Mouse (Mus musculus) hindbrain, embryonic 16.5 days (tissue): ENCODE measurements at regions not wholly inside any gene's neighbourhood (a gene's known extent, or its start where the extent isn't known, plus 50 kb on each side); places are given as distances from the start of the nearest gene placed in this dataset.
A peak's percentile ranks its signal among the peaks of the same experiment; 100 is the strongest.

ENCODE experiments used
- ATAC-seq: fragments of 200-750 bp; cut with Nextera tagmentation; 2 replicates; pipeline ENCODE4 v1.8.0; 2017; ENCODE audit warnings: moderate TSS enrichment, moderate library complexity
- H3K27ac ChIP-seq: fragments of 300-500 bp; sonication (generic); 2 replicates; pipeline ENCODE4 v1.5.1; 2014; ENCODE audit warnings: low read depth, mild to moderate bottlenecking, control low read depth, low read length, moderate library complexity
- H3K27me3 ChIP-seq: fragments of 300-500 bp; sonication (generic); replicated peaks from 2 replicates; pipeline ENCODE4 v1.6.1; 2014; ENCODE audit warnings: low read length; ENCODE audit not compliant: control insufficient read depth, insufficient read depth
- H3K36me3 ChIP-seq: fragments of 300-500 bp; sonication (generic); 2 replicates; pipeline ENCODE4 v1.6.1; 2014; ENCODE audit warnings: mild to moderate bottlenecking, low read length, moderate library complexity, mixed read lengths; ENCODE audit not compliant: control insufficient read depth, insufficient read depth
- H3K4me1 ChIP-seq: fragments of 300-500 bp; sonication (generic); 2 replicates; pipeline ENCODE4 v1.6.1; 2014; ENCODE audit warnings: low read depth, low read length; ENCODE audit not compliant: control insufficient read depth, insufficient read depth
- H3K4me2 ChIP-seq: fragments of 300-500 bp; sonication (generic); 2 replicates; pipeline ENCODE4 v1.6.1; 2014; ENCODE audit warnings: mild to moderate bottlenecking, low read length, control low read depth, moderate library complexity
- H3K4me3 ChIP-seq: fragments of 300-500 bp; sonication (generic); 2 replicates; pipeline ENCODE4 v1.5.1; 2014; ENCODE audit warnings: mild to moderate bottlenecking, low read length, control low read depth, moderate library complexity
- H3K9ac ChIP-seq: fragments of 300-500 bp; sonication (generic); 2 replicates; pipeline ENCODE4 v1.6.1; 2014; ENCODE audit warnings: low read depth, mild to moderate bottlenecking, control low read depth, low read length, moderate library complexity
- H3K9me3 ChIP-seq: fragments of 300-500 bp; sonication (generic); 2 replicates; pipeline ENCODE4 v1.6.1; 2014; ENCODE audit warnings: mild to moderate bottlenecking, low read length, moderate library complexity; ENCODE audit not compliant: control insufficient read depth
- WGBS: fragments of 180-500 bp; shearing (Covaris S2); extraction: QIAGEN DNeasy Blood & Tissue Kit; methylation state at CpG from one replicate; pipeline ENCODE4 v1.1.7; 2014; 5-methylcytosine and 5-hydroxymethylcytosine counted together

DNA sequence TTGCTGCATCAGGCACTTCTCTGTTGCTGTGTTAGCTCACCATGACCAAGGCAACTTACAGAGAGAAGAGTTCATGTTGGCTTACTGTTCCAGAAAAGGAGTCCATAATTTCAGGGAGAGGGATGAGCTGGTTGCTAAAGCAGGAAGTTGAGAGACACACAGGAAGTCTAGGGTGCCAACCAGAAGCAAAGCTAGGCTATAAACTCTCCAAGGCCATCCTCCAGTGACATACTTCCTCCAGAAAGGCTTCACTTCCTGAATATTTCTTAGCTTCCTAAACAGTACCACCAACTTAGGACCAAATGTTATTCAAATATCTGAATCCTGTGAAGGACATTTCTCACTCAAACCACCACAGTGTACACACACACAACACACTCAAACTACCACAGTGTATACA, 2010.6 kb downstream of the A830018L16Rik start:
- no peak overlapping the region for H3K27ac ChIP-seq
- no peak for ATAC-seq
- H3K9me3 ChIP-seq: no peaks in the 10 kb centered on the region
- no peak overlapping the region for H3K4me3 ChIP-seq
- H3K4me2 ChIP-seq: no peak overlapping the region
- H3K27me3 ChIP-seq: no peaks in the 10 kb centered on the region
- no peaks in the 10 kb centered on the region for H3K36me3 ChIP-seq
- H3K9ac ChIP-seq: no peak overlapping the region
- peaks cover 7% of the 10 kb centered on the region for H3K4me1 ChIP-seq

DNA sequence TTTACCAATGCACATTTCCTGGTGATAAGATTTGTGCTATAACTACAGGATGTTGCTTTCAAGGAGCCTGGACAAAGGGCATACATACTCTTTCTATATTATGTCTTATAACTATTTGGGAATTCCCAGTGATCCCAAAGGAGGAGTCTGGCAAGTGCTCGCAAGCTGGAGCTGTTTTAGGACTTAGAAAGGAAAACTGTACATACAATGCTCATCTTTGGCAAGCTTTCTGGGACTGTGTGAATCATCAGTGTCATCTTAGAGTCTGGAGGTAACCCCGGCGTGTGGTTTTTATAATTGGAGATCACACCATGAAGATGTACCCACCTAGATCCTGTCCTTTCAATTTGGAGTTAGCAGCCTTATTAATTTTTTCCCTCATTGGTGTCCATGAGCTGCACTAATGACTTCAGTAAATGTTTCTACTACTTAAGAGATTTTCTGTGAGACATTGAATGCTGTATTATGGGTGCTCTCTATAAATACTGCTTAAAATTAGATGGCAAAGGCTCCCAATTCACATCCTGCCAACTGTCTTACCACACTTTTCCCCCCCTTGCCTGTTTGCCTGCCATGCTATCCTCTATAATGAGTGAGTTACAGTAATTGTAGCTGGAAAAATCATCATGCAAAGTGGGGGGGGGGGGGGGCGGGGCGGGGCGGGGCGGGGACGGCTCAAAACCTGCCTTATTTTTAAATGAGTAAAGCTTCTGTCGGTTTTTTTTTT, 2011.9 kb downstream of the A830018L16Rik start:
- Histone ChIP-seq H3K9ac (peak overlapping the region; percentile 58), H3K36me3 (no peaks in the 10 kb centered on the region)
- WGBS: 23% methylated on average over 9 of the region's 9 CpGs

DNA sequence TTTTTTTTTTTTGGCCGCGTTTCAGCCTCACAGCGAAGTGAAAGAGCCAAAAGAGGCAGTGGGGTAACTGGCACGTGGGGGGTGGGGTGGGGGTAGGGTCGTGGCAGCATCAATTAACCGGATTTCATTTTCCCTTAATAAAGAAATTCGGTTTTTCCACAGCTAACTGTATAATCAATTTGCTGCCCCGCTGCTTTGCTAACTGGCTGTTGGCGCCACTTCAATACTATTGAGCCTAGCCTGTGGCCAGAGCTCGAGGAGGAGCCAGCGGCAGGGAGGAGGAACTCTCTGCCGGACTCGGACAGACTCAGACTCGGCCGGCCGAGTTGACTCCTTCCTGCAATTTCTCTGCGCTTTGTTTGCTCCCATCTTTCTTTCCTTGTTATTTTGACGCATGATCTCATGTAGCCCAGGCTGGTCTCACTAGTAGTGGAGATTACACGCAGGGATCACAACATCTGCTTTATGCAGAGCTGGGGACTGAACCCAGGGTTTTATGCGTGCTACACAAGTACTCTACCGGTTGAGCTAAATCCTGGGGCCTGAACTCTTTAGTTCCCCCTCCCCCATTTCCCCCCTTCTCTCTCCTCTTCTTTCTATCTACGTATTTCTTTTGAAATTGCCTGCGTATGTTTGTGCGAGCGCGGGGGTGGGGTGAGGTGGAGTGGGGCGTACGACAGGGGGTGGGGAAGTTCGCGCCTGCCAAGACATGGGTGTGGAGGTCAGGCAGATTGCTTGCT, 2012.6 kb downstream of the A830018L16Rik start:
- no peaks in the 10 kb centered on the region for H3K27me3 ChIP-seq
- H3K4me1 ChIP-seq: peaks cover 7% of the 10 kb centered on the region
- H3K4me2 ChIP-seq: peak overlapping the region; percentile 66
- WGBS: 4% methylated on average over 30 of the region's 30 CpGs
- peak overlapping the region; percentile 58 for H3K9ac ChIP-seq
- no peaks in the 10 kb centered on the region for H3K36me3 ChIP-seq
- ATAC-seq: peak; percentile 94
- no peaks in the 10 kb centered on the region for H3K9me3 ChIP-seq
- peak overlapping the region; percentile 43 for H3K4me3 ChIP-seq
- no peak overlapping the region for H3K27ac ChIP-seq

More for the DNA sequence above, 2011.9 kb downstream of the A830018L16Rik start:
- ATAC-seq: peak; percentile 32
- Histone ChIP-seq H3K4me2 (peak overlapping the region; percentile 66), H3K27me3 (no peaks in the 10 kb centered on the region), H3K4me3 (peak overlapping the region; percentile 43), H3K9me3 (no peaks in the 10 kb centered on the region), H3K4me1 (peaks cover 7% of the 10 kb centered on the region), H3K27ac (no peak overlapping the region)

DNA sequence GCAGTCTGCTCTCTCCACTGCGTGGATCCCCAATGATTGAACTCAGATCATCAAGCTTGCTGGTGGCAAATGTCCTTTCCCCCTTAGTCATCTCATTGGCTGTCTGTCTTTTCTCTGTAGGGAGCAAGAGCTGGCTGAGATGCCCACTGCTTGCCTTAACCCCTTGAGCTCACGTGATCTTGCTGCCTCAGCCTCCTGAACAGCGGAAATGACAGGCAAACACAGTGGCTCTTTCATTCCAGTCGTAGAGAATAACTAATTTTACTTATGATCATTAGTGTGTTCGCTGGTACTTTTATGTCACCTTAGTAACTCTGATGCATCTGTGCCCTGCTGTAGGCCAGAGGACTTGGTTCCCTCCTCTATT, 2013.1 kb downstream of the A830018L16Rik start:
- H3K36me3 ChIP-seq: no peaks in the 10 kb centered on the region
- no peak overlapping the region for H3K9ac ChIP-seq
- WGBS: 58% methylated on average over 5 of the region's 5 CpGs

DNA sequence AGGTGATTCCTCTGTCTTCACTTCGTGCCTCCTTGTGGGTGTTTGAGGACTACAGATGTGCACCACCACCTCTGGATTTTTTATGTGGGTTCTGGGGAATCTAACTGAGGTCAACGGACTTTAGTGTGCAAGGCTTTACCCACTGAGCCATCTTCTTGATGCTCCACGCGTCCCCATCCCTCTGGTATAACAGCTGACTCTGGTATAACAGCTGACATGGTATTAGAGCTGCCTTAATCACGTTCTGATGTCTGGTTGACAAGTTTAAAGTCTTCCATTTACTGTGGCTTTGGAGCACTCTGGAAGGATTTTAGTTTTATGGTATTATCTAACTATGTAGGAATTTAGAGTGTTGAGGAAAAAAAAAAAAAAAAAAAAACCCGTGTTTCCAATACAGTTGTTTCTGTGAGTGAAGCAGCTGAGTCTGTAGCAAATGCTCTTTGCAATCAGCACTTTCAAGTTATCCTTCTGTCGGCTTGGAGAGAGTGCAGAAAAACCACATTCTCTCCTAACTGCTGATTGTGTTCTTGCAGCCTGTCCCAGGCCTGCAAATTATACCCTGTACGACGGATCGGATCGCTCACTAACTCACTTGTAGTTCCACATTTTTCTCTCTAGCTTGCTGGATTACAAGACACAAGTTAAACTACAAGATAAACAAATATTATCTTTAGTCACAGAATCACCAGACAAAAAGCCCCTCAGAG, 2013.7 kb downstream of the A830018L16Rik start:
- no peak overlapping the region for H3K4me2 ChIP-seq
- no peak overlapping the region for H3K9ac ChIP-seq
- H3K4me1 ChIP-seq: peaks cover 7% of the 10 kb centered on the region
- 78% methylated on average over 11 of the region's 11 CpGs for WGBS
- H3K36me3 ChIP-seq: no peaks in the 10 kb centered on the region
- H3K27ac ChIP-seq: no peak overlapping the region
- no peaks in the 10 kb centered on the region for H3K27me3 ChIP-seq
- no peaks in the 10 kb centered on the region for H3K9me3 ChIP-seq
- ATAC-seq: no peak
- H3K4me3 ChIP-seq: no peak overlapping the region

More for the DNA sequence above, 2013.1 kb downstream of the A830018L16Rik start:
- no peaks in the 10 kb centered on the region for H3K9me3 ChIP-seq
- H3K4me2 ChIP-seq: peak overlapping the region; percentile 66; the same call in 1 of the 2 replicates
- no peaks in the 10 kb centered on the region for H3K27me3 ChIP-seq
- no peak overlapping the region for H3K27ac ChIP-seq
- peaks cover 7% of the 10 kb centered on the region for H3K4me1 ChIP-seq
- no peak; the same call in none of the 2 replicates for ATAC-seq
- peak overlapping the region; percentile 43; the same call in 1 of the 2 replicates for H3K4me3 ChIP-seq

DNA sequence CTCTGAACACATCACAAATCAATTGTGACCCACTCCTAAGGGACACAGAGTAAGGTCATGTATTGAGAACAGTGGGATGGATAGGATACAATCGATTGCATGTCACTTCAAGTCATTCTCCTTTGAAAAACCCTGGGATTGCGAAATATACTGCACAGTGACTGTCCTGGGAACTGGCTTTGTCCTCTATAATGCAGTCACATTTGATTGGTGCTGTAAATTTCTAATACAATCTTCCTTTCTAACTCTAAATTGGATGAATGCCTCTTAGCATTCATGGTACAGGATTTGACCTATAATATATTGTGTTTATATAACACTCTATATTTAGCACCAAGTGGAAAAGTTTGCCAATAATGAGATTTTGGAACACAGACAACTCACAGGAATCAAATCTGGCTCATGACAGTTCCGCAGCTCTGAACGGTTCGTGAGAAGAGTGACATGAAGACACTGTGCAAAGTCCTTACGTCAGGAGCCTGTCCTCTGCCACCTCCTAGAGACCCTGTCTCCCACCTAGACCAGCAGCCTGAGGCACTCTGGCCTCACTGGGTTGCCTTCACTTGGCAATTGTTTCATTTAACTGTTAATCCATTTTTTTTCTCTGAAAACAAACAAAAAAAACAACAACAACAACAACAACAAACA, 2024.0 kb downstream of the A830018L16Rik start:
- WGBS: 82% methylated on average over 6 of the region's 6 CpGs
- Histone ChIP-seq H3K4me2 (no peak overlapping the region), H3K9ac (no peak overlapping the region), H3K9me3 (no peaks in the 10 kb centered on the region), H3K4me3 (no peak overlapping the region), H3K36me3 (no peaks in the 10 kb centered on the region), H3K27ac (no peak overlapping the region), H3K4me1 (no peaks in the 10 kb centered on the region), H3K27me3 (no peaks in the 10 kb centered on the region)
- no peak for ATAC-seq

DNA sequence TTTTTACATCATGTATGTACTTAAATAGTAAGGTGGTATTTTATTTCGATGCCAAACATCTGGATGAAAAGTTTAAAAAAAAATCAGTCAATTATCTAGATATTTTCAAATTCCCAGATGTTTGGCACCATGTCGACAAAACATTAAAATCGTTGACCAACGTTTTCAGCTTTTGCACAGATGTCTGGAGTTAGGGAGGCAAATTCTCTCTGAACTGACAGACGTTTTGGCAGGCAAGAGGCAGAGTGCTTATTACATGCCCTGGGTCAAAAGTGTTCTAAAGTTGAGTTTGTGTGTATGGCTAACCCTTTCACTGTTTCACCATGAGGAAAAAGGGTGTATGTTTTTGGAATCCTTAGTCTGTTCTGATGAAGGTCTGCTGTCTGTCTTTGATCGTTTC, 2028.5 kb downstream of the A830018L16Rik start:
- H3K4me1 ChIP-seq: no peaks in the 10 kb centered on the region
- no peaks in the 10 kb centered on the region for H3K27me3 ChIP-seq
- H3K4me3 ChIP-seq: no peak overlapping the region
- no peak overlapping the region for H3K4me2 ChIP-seq
- H3K27ac ChIP-seq: no peak overlapping the region
- WGBS: 74% methylated on average over 6 of the region's 6 CpGs
- no peak for ATAC-seq
- no peaks in the 10 kb centered on the region for H3K9me3 ChIP-seq
- H3K36me3 ChIP-seq: no peaks in the 10 kb centered on the region
- H3K9ac ChIP-seq: no peak overlapping the region

DNA sequence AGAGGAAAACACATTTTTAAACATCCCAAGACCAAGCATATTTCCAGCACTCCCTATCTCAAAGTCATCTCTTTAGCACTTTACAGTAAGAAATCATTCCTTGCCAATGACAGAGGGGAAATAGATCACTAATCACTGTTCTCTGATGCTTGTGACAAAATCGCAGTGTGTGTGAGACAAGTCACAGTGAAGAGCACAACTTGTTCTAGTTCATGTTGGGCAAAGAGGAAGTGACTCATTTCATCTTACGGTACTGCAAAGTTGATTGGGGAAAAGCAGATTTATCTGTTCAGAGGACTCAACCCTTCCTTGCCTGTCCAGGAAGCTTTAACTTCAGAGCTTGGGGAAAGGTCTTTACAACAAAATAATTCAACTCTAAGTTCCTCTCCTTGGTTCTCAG, 2040.6 kb downstream of the A830018L16Rik start:
- WGBS: 86% methylated on average over 2 of the region's 2 CpGs
- Histone ChIP-seq H3K36me3 (no peaks in the 10 kb centered on the region), H3K4me1 (no peaks in the 10 kb centered on the region), H3K27me3 (no peaks in the 10 kb centered on the region), H3K9me3 (no peaks in the 10 kb centered on the region), H3K9ac (no peak overlapping the region), H3K4me2 (no peak overlapping the region), H3K4me3 (no peak overlapping the region), H3K27ac (no peak overlapping the region)
- no peak for ATAC-seq

DNA sequence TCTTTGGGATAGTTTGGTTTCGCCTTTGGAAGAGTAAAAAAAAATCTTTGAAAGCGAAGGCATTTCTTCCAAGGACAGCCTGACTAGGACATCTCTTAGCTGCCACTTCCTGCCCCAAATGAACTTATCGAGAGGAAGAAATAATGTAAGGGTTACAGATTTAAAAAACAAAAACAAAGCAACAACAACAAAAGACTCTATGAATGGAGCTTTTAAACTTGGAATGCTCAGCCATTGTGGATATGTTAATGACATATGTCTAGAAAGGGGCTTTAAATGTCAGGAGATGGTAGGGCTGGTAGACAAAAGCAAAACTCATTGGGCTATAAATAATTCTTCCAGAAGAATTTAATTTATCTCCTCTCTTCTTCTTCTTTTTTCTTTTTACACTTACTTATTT, 2041.7 kb downstream of the A830018L16Rik start:
- Histone ChIP-seq H3K9me3 (no peaks in the 10 kb centered on the region), H3K4me1 (no peaks in the 10 kb centered on the region), H3K9ac (no peak overlapping the region), H3K4me2 (no peak overlapping the region), H3K36me3 (no peaks in the 10 kb centered on the region), H3K4me3 (no peak overlapping the region), H3K27me3 (no peaks in the 10 kb centered on the region), H3K27ac (no peak overlapping the region)
- 73% methylated on average over 3 of the region's 3 CpGs for WGBS
- ATAC-seq: no peak
